In genomic region chr17:10987040-10987439, GRCm38 (mm10) we compare ENCODE assay signal across 32 mouse cellular contexts.
DNase-seq lines count a peak whose midpoint lies in the region; ATAC-seq and TF ChIP-seq lines count a peak whose summit lies in the region.
"Had no signal": no experiment of that assay in that cellular context is flagged by ENCODE, and none has a peak within 500 bp of the region (broad histone marks: within the 10 kb centered on the region; RNA-seq: fewer than 3 reads in every experiment).

No protein-coding gene starts in this region.

- H3K4me3 ChIP-seq in forebrain, embryonic 16.5 days (replicated peaks; ENCODE audit: low read length): no peak overlapping the region
- no peak overlapping the region for H3K4me3 ChIP-seq in forebrain, embryonic 10.5 days
- H3K4me3 ChIP-seq in kidney, adult 2 months (ENCODE audit: insufficient read depth, low read depth, low read length): no peak overlapping the region
- H3K4me3 ChIP-seq in neural tube, embryonic 13.5 days: no peak overlapping the region
- H3K4me3 ChIP-seq: gastrocnemius, adult 2 months; heart, adult 2 months; heart, embryonic 12.5 days; left cerebral cortex, adult 2 months; limb, embryonic 13.5 days; megakaryocyte, embryonic 14.5 days; midbrain, embryonic 12.5 days; neural tube, embryonic 12.5 days had no signal

- WGBS in forebrain, embryonic 16.5 days: 52% methylated on average over 4 of the region's 4 CpGs
- WGBS in forebrain, embryonic 10.5 days: 93% methylated on average over 4 of the region's 4 CpGs
- 78% methylated on average over 4 of the region's 4 CpGs for WGBS in kidney, adult 2 months
- WGBS in neural tube, embryonic 13.5 days: 52% methylated on average over 4 of the region's 4 CpGs

- no peak for TF ChIP-seq CTCF in kidney, adult 2 months (conservative IDR thresholded peaks at IDR 0.05; ENCODE audit: insufficient read depth, insufficient read length, low read depth, low read length)

- no peaks in the 10 kb centered on the region for H3K27me3 ChIP-seq in forebrain, embryonic 16.5 days (replicated peaks; ENCODE audit: control insufficient read depth, insufficient read depth, low read length)
- H3K27me3 ChIP-seq in forebrain, embryonic 10.5 days (ENCODE audit: poor library complexity, severe bottlenecking): no peaks in the 10 kb centered on the region
- no peaks in the 10 kb centered on the region for H3K27me3 ChIP-seq in kidney, adult 2 months (replicated peaks; ENCODE audit: control insufficient read depth, insufficient read depth, low read length)
- H3K27me3 ChIP-seq in neural tube, embryonic 13.5 days: no peaks in the 10 kb centered on the region
- H3K27me3 ChIP-seq: CH12.LX; heart, embryonic 12.5 days; limb, embryonic 13.5 days; megakaryocyte, embryonic 14.5 days; midbrain, embryonic 12.5 days; neural tube, embryonic 12.5 days had no signal

- H3K36me3 ChIP-seq in forebrain, embryonic 16.5 days (ENCODE audit: control insufficient read depth, insufficient read depth): no peaks in the 10 kb centered on the region
- no peaks in the 10 kb centered on the region for H3K36me3 ChIP-seq in forebrain, embryonic 10.5 days (replicated peaks)
- H3K36me3 ChIP-seq in kidney, adult 2 months (ENCODE audit: control insufficient read depth, insufficient read depth, low read length): no peaks in the 10 kb centered on the region
- H3K36me3 ChIP-seq in neural tube, embryonic 13.5 days: no peaks in the 10 kb centered on the region
- H3K36me3 ChIP-seq: heart, embryonic 12.5 days; limb, embryonic 13.5 days; midbrain, embryonic 12.5 days; neural tube, embryonic 12.5 days had no signal

- ATAC-seq in forebrain, embryonic 16.5 days: peak; percentile 62
- peak; percentile 43; the same call in 1 of the 2 replicates for ATAC-seq in neural tube, embryonic 13.5 days (ENCODE audit: low read depth)
- ATAC-seq: activated CD4-positive, CD25-positive, alpha-beta regulatory T cell, adult 4 months; intestine, postnatal 0 days; lung, postnatal 0 days had no signal

- no peak for TF ChIP-seq POLR2A in kidney, adult 2 months (IDR thresholded peaks at IDR 0.05; ENCODE audit: low read depth, low read length)

- peak; percentile 82 to 84 for DNase-seq in cerebellum, postnatal 10 days
- DNase-seq in cerebellum, adult 8-10 months: no peak
- DNase-seq in forebrain, embryonic 10.5 days (ENCODE audit: extremely low spot score, low spot score): no peak
- peak; percentile 3 to 7 for DNase-seq in kidney, postnatal 4 days
- DNase-seq in kidney, adult 2 months: no peak
- DNase-seq in neural tube, embryonic 10.5 days (ENCODE audit: extremely low spot score, low spot score): no peak
- DNase-seq: adrenal gland, adult 2 months; adrenal gland, postnatal 36 days; cerebellum, adult 2 months; gastrocnemius, adult 2 months; gastrocnemius, postnatal 36 days; heart, adult 2 months; heart, postnatal 4 days; kidney, postnatal 14 days; lung, postnatal 4 days; right cerebral cortex, postnatal 4 days; thymus, adult 18-20 months; thymus, postnatal 25 days had no signal

- H3K27ac ChIP-seq in forebrain, embryonic 16.5 days (ENCODE audit: low read length): no peak overlapping the region
- H3K27ac ChIP-seq in forebrain, embryonic 10.5 days: no peak overlapping the region
- H3K27ac ChIP-seq in kidney, adult 2 months (ENCODE audit: insufficient read depth, low read depth, low read length): no peak overlapping the region
- no peak overlapping the region for H3K27ac ChIP-seq in neural tube, embryonic 13.5 days (replicated peaks)
- H3K27ac ChIP-seq: gastrocnemius, adult 2 months; heart, adult 2 months; left cerebral cortex, adult 2 months; limb, embryonic 13.5 days; midbrain, embryonic 12.5 days; neural tube, embryonic 12.5 days; stomach, postnatal 0 days had no signal

- no peaks in the 10 kb centered on the region for H3K9me3 ChIP-seq in forebrain, embryonic 16.5 days (ENCODE audit: control insufficient read depth, low read length)
- H3K9me3 ChIP-seq in forebrain, embryonic 10.5 days: no peaks in the 10 kb centered on the region
- H3K9me3 ChIP-seq in neural tube, embryonic 13.5 days: no peaks in the 10 kb centered on the region
- H3K9me3 ChIP-seq: heart, embryonic 12.5 days; limb, embryonic 13.5 days; megakaryocyte, embryonic 14.5 days; midbrain, embryonic 12.5 days; neural tube, embryonic 12.5 days had no signal

- H3K4me2 ChIP-seq in forebrain, embryonic 16.5 days (ENCODE audit: low read length): no peak overlapping the region
- H3K4me2 ChIP-seq in neural tube, embryonic 13.5 days: no peak overlapping the region
- H3K4me2 ChIP-seq: heart, embryonic 12.5 days; limb, embryonic 13.5 days; liver, embryonic 11.5 days; midbrain, embryonic 12.5 days; neural tube, embryonic 12.5 days had no signal

- H3K4me1 ChIP-seq in forebrain, embryonic 16.5 days (replicated peaks; ENCODE audit: control insufficient read depth, insufficient read depth, low read length): no peaks in the 10 kb centered on the region
- H3K4me1 ChIP-seq in forebrain, embryonic 10.5 days: no peaks in the 10 kb centered on the region
- no peaks in the 10 kb centered on the region for H3K4me1 ChIP-seq in kidney, adult 2 months (ENCODE audit: control insufficient read depth, insufficient read depth, low read length)
- 0 out of 2 replicates have a peak, but pooled peaks cover 5% of the 10 kb centered on the region for H3K4me1 ChIP-seq in neural tube, embryonic 13.5 days (replicated peaks)
- H3K4me1 ChIP-seq: heart, embryonic 12.5 days; megakaryocyte, embryonic 14.5 days; midbrain, embryonic 12.5 days; neural tube, embryonic 12.5 days had no signal

- no peak overlapping the region for H3K9ac ChIP-seq in forebrain, embryonic 16.5 days (replicated peaks; ENCODE audit: low read depth, low read length)
- H3K9ac ChIP-seq in neural tube, embryonic 13.5 days: no peak overlapping the region
- H3K9ac ChIP-seq: heart, embryonic 12.5 days; limb, embryonic 13.5 days; midbrain, embryonic 12.5 days; neural tube, embryonic 12.5 days had no signal

Comparison
In these comparisons a context has a peak if more than half of its experiments do, and no peak if none do; other contexts are left out.
1. DNase-seq: peak in cerebellum, postnatal 10 days (2 of 2) and kidney, postnatal 4 days (2 of 2); none in cerebellum, adult 8-10 months (single experiment), forebrain, embryonic 10.5 days (single experiment), kidney, adult 2 months (single experiment) and neural tube, embryonic 10.5 days (single experiment).